Mouse (Mus musculus): Measurements from ENCODE around the gene Lhx8. TPM values are rescaled to one million over a fixed set of nuclear protein-coding genes. Genes with fewer than 3 reads are reported as not detected.

Lhx8 gene
- not detected for total RNA-seq (2021)
- polyA plus RNA-seq (2012; rRNA removed), result 0.15 and 0.29 TPM in 2 replicates
- long read RNA-seq, result 0 reads

- no peaks in the 10 kb centered on the region for H3K36me3 ChIP-seq (ENCODE audit: control insufficient read depth, insufficient read depth, low read length)
- WGBS, result 7% methylated on average over 28 of the region's 28 CpGs
- H3K4me3 ChIP-seq, result no peak within 1 kb of the TSS
- TF ChIP-seq CTCF (IDR thresholded peaks at IDR 0.05), result no peak
- no peak for TF ChIP-seq EP300 (IDR thresholded peaks at IDR 0.05; ENCODE audit: insufficient read depth, low read depth, low read length)
- no peak for TF ChIP-seq POLR2A (IDR thresholded peaks at IDR 0.05; ENCODE audit: insufficient read depth, low read depth, low read length)
- no peaks in the 10 kb centered on the region for H3K79me2 ChIP-seq (replicated peaks; ENCODE audit: control insufficient read depth, insufficient read depth, low read length)
- H3K9ac ChIP-seq (ENCODE audit: low read depth, low read length), result no peak within 1 kb of the TSS
- peaks cover 2% of the 10 kb centered on the region; the same call in 1 of the 2 replicates for H3K4me1 ChIP-seq (ENCODE audit: control insufficient read depth, insufficient read depth, low read length)
- intact Hi-C loops (cut with DNase I), result no loop called here
- peaks cover 45% of the 10 kb centered on the region for H3K27me3 ChIP-seq (ENCODE audit: control insufficient read depth, insufficient read depth, low read length)
- DNase-seq, result peak in 1 of 2 experiments; percentile 49
- H3K27ac ChIP-seq, result no peak within 1 kb of the TSS
Measured at GRCm38 (mm10) chr3:154330181-154331002, at the start of gene Lhx8. TSS of gene Lhx8 (minus strand) at chr3:154330659.

DNA sequence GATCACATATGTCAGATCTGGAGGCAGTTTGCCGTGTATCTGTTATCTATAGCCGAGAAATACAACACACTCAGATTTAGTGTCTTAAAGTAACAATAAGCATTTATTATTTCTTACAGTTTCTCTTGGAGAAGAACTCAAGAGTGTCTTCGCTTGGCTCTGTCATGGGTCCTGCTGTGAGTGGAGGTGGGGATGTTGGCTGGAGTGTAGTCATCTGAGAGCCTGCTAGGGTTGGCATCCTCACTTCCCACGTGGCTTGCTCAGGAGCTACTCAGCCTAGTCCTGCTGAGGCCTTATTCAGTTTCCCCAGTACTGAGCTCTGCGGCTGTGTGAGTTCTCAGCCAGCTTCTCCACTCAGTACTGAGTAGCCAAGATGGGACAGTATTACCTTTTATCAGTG is 43.1 kb upstream of the Lhx8 start:
- DNase-seq, result no peak
- Histone ChIP-seq H3K27ac (no peak overlapping the region), H3K36me3 (ENCODE audit: control insufficient read depth, insufficient read depth, low read length) (no peaks in the 10 kb centered on the region), H3K9ac (ENCODE audit: low read depth, low read length) (no peak overlapping the region), H3K79me2 (replicated peaks; ENCODE audit: control insufficient read depth, insufficient read depth, low read length) (no peaks in the 10 kb centered on the region), H3K4me3 (no peak overlapping the region), H3K4me1 (ENCODE audit: control insufficient read depth, insufficient read depth, low read length) (no peaks in the 10 kb centered on the region), H3K27me3 (ENCODE audit: control insufficient read depth, insufficient read depth, low read length) (no peaks in the 10 kb centered on the region)
- intact Hi-C loops (cut with DNase I), result no loop called here
- 65% methylated on average over 5 of the region's 5 CpGs for WGBS
- TF ChIP-seq EP300 (IDR thresholded peaks at IDR 0.05; ENCODE audit: insufficient read depth, low read depth, low read length) (no peak), POLR2A (IDR thresholded peaks at IDR 0.05; ENCODE audit: insufficient read depth, low read depth, low read length) (no peak), CTCF (IDR thresholded peaks at IDR 0.05) (no peak)

DNA sequence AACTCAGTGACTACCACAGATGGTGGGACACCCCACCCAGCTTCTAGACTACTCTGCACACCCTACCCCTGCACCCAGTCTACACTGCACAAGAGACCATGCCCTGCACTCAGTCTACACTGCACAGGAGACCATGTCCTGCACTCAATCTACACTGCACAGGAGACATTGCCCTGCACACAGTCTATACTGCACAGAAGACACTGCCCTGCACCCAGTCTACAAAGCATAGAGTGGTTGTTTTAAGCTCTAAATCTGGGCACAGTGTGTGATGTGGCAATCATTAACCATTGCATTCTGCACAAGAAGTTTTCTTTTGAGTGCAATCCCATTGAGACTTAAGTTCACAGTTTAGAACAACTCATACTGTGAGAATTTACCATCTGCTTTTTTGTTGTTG is 42.2 kb upstream of the Lhx8 start:
- intact Hi-C loops (cut with DNase I), result no loop called here
- no peaks in the 10 kb centered on the region for H3K27me3 ChIP-seq (ENCODE audit: control insufficient read depth, insufficient read depth, low read length)
- DNase-seq, result no peak
- no peaks in the 10 kb centered on the region for H3K36me3 ChIP-seq (ENCODE audit: control insufficient read depth, insufficient read depth, low read length)
- no peak overlapping the region for H3K27ac ChIP-seq
- H3K79me2 ChIP-seq (replicated peaks; ENCODE audit: control insufficient read depth, insufficient read depth, low read length), result no peaks in the 10 kb centered on the region
- no peaks in the 10 kb centered on the region for H3K4me1 ChIP-seq (ENCODE audit: control insufficient read depth, insufficient read depth, low read length)
- TF ChIP-seq CTCF (IDR thresholded peaks at IDR 0.05) (no peak), EP300 (IDR thresholded peaks at IDR 0.05; ENCODE audit: insufficient read depth, low read depth, low read length) (no peak), POLR2A (IDR thresholded peaks at IDR 0.05; ENCODE audit: insufficient read depth, low read depth, low read length) (no peak)
- no peak overlapping the region for H3K9ac ChIP-seq (ENCODE audit: low read depth, low read length)
- no peak overlapping the region for H3K4me3 ChIP-seq

GRCm38 (mm10) chr3:154367327-154367726 is 36.9 kb upstream of the Lhx8 start:
- Histone ChIP-seq H3K36me3 (ENCODE audit: control insufficient read depth, insufficient read depth, low read length) (no peaks in the 10 kb centered on the region), H3K27ac (no peak overlapping the region), H3K27me3 (ENCODE audit: control insufficient read depth, insufficient read depth, low read length) (no peaks in the 10 kb centered on the region), H3K4me1 (ENCODE audit: control insufficient read depth, insufficient read depth, low read length) (no peaks in the 10 kb centered on the region), H3K9ac (ENCODE audit: low read depth, low read length) (no peak overlapping the region), H3K4me3 (no peak overlapping the region), H3K79me2 (replicated peaks; ENCODE audit: control insufficient read depth, insufficient read depth, low read length) (no peaks in the 10 kb centered on the region)
- DNase-seq, result no peak
- intact Hi-C loops (cut with DNase I), result no loop called here
- no peak for TF ChIP-seq CTCF (IDR thresholded peaks at IDR 0.05)
- TF ChIP-seq EP300 (IDR thresholded peaks at IDR 0.05; ENCODE audit: insufficient read depth, low read depth, low read length), result no peak
- TF ChIP-seq POLR2A (IDR thresholded peaks at IDR 0.05; ENCODE audit: insufficient read depth, low read depth, low read length), result no peak
- 19% methylated on average over 3 of the region's 3 CpGs for WGBS

DNA sequence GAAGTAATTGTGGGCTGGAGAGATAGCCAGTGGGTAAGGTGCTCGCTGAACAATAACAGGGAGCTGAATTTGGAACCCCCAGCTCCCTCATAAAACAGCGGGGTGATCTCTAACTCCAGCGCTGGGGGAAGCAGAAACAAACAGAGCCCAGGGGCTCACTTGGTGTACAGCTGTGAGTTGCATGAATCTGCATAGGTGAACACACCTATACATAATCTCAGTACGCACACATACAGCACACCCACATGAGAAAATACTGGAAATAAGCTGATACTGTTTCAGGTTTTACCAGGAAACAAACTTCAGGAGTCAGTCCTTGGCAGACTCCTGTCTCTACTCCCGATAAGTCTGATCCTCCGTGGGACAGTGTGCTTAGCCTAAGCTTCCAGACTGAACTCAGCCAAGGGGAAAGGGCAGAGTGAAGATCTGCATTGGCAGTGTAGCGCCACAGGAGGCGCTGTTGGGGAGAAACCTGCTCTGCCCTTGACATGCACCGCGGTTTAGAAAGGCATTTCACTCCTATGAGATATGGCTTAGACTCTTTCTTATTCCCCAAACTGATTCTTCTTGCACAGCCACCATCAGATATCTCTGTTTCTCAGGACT is 34.2 kb upstream of the Lhx8 start:
- WGBS, result 25% methylated on average over 10 of the region's 10 CpGs
- Histone ChIP-seq H3K79me2 (replicated peaks; ENCODE audit: control insufficient read depth, insufficient read depth, low read length) (no peaks in the 10 kb centered on the region), H3K9ac (ENCODE audit: low read depth, low read length) (no peak overlapping the region), H3K4me3 (no peak overlapping the region), H3K36me3 (ENCODE audit: control insufficient read depth, insufficient read depth, low read length) (no peaks in the 10 kb centered on the region), H3K4me1 (ENCODE audit: control insufficient read depth, insufficient read depth, low read length) (no peaks in the 10 kb centered on the region), H3K27me3 (ENCODE audit: control insufficient read depth, insufficient read depth, low read length) (no peaks in the 10 kb centered on the region), H3K27ac (no peak overlapping the region)
- no peak for DNase-seq
- intact Hi-C loops (cut with DNase I), result no loop called here
- no peak for TF ChIP-seq POLR2A (IDR thresholded peaks at IDR 0.05; ENCODE audit: insufficient read depth, low read depth, low read length)
- no peak for TF ChIP-seq EP300 (IDR thresholded peaks at IDR 0.05; ENCODE audit: insufficient read depth, low read depth, low read length)
- peak; percentile 50 for TF ChIP-seq CTCF (IDR thresholded peaks at IDR 0.05)

- 57% methylated on average over 9 of the region's 9 CpGs for WGBS
- H3K4me3 ChIP-seq, result no peak overlapping the region
- no peaks in the 10 kb centered on the region for H3K4me1 ChIP-seq (ENCODE audit: control insufficient read depth, insufficient read depth, low read length)
- H3K36me3 ChIP-seq (ENCODE audit: control insufficient read depth, insufficient read depth, low read length), result no peaks in the 10 kb centered on the region
- no peaks in the 10 kb centered on the region for H3K79me2 ChIP-seq (replicated peaks; ENCODE audit: control insufficient read depth, insufficient read depth, low read length)
- no peak for DNase-seq
- H3K27ac ChIP-seq, result no peak overlapping the region
- H3K9ac ChIP-seq (ENCODE audit: low read depth, low read length), result no peak overlapping the region
- no peaks in the 10 kb centered on the region for H3K27me3 ChIP-seq (ENCODE audit: control insufficient read depth, insufficient read depth, low read length)
- intact Hi-C loops (cut with DNase I), result no loop called here
- no peak for TF ChIP-seq EP300 (IDR thresholded peaks at IDR 0.05; ENCODE audit: insufficient read depth, low read depth, low read length)
- TF ChIP-seq CTCF (IDR thresholded peaks at IDR 0.05), result no peak
- TF ChIP-seq POLR2A (IDR thresholded peaks at IDR 0.05; ENCODE audit: insufficient read depth, low read depth, low read length), result no peak
Measured at GRCm38 (mm10) chr3:154363507-154363906, 33.0 kb upstream of the Lhx8 start.

All from heart, adult 2 months (tissue).